Mouse (Mus musculus) lung, adult 18-20 months (tissue): ENCODE measurements at regions not wholly inside any gene's neighbourhood (a gene's known extent, or its start where the extent isn't known, plus 50 kb on each side); places are given as distances from the start of the nearest gene placed in this dataset.
A peak's percentile ranks its signal among the peaks of the same experiment; 100 is the strongest.

Experiments
- DNase-seq, 2 experiments: peaks; one replicate each; pipeline ENCODE4 v3.0.0; 2022; ENCODE audit warnings: mixed read lengths in 2 of 2

- peak; percentile 29 to 45 for DNase-seq
Observed at GRCm38 (mm10) chr15:62328305-62328881, 1405.6 kb upstream of the A1bg start.

GRCm38 (mm10) chr15:62327481-62327880 is 1404.7 kb upstream of the A1bg start:
- DNase-seq: no peak

DNA sequence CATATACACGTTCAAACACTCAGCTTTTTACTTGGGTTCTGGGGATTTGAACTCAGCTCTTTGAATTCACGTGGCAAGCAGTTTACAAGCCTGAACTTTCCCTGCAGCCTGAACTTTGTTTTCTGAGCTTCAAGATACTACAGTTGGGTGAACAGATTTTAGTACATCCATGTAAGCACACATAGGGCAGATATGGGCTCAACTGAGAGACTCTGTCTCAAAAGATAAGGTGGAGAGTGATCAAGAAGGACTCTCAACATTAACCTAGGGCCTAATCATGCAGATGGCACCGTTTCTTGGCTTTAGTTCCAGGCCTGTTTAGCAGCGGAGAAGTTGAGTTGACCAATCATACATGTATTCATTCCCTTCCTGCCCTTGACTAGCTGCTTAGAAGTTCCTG is 1403.7 kb upstream of the A1bg start:
- DNase-seq: no peak

DNA sequence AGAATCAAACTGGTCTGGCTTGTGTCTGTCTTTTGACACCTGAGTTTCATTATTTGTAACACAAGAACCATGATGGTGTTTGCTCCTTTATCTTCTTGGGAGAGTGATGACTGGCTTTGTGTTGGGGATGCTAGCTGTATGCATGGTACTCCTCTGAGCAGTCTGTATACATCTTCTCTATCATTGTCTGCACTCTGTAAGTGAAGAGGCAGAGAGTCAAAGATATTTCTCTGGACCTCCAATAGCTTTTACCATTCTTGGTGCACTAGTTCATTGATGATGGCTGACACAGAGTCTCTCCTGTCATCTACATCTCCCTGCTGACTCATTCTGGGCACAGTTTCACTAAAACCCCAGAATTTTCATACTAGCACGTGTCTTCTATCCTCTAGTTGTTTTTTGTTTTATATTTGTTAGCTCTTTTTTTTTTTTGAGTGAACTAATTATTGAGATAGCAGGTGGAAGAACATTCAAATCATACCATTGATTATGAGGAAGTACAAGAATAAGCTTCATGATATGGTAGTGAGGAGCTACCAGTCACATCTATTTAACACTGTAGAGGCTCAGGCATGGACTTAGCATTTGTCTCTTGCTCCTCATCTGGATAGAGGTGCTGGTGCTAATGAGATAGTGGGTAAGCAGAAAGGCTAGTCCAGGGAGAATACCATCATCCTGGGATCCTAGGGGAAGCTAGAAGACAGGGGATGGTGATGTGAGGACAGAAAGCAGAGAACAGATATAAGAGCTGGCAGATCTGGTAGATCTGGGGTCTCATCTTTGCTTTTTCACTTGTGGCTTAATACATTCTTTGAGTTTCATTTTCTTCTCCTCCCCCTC is 1402.9 kb upstream of the A1bg start:
- DNase-seq: no peak

- DNase-seq: no peak
Observed at GRCm38 (mm10) chr15:62320966-62321365, 1398.2 kb upstream of the A1bg start.

DNA sequence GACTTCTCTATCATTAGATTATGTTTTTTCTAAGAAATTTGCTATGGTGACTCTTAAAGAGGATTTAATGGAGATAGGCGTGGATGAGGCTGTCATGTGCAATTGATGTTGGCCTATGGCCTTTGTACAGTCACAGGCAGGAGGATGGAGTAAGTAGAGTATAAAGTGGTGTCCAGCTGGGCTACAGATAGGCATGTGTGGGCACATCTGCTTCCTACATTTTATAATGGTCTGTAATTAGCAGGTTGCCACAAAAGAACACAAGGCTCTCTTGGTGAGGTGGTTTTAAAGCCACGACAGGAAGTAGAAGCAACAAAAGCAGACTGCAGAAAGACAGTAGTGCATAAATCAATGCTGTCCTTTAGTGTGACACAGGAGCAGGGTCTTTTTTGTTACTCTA is 1391.6 kb upstream of the A1bg start:
- DNase-seq: no peak

GRCm38 (mm10) chr15:62302233-62302632 is 1379.4 kb upstream of the A1bg start:
- peak; percentile 9 to 43 for DNase-seq

GRCm38 (mm10) chr15:62301567-62301966 is 1378.8 kb upstream of the A1bg start:
- DNase-seq: no peak

GRCm38 (mm10) chr15:62297138-62297537 is 1374.3 kb upstream of the A1bg start:
- no peak for DNase-seq

DNA sequence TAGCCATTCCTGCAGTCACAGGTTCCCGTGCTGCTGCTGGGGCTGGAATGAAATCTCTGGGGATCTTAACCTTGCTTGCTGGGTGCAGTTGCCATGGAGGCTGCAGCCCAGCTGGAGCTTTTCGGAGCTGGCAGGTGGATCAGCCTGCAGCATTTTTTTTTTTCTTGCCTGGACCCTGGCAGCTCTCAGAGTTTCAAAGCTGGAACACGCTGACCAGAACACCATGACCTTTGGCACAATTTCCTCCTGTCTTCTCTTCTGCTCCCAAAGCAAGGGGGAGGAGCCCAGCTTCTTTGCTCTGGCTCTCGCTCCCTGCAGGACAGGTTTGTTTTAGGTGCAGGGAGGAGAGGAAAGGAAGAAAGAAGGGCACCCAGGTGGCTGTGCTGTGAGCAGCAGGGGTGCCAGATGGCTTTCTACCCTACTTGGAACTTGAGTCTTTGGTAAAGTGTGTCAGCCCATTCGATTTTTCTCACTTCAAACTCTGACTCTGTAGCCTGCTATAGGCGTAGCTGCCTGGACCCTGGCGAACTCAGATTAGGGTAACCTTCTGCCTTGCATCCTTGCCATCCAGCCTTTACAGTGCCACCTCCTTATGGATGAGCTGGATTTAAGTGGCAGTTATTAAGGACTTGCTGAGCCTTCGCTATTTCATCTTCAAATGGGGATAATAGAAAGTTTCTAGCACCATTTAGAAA is 1372.6 kb upstream of the A1bg start:
- peak; percentile 74 to 84 for DNase-seq

DNA sequence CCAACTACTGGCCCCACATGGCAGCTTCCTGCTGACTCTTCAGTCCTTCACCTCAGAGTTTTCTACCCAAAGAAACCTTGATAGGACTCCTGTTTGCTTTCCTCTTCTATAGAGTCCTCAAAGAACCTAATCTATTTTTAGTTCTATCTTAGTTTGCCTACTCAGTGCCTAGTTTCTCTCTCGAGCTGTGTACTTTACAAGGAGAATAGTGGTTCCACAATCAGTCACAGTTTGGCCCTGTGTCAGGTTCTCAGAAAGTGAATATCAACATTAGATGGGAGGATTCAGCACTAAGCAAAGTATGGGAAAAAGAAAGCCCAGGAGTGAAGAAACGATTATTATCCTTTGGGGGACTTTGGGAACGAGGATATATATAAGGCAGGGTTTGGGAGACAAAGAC is 1372.0 kb upstream of the A1bg start:
- peak; percentile 15 to 50 for DNase-seq

- no peak for DNase-seq
Observed at GRCm38 (mm10) chr15:62292876-62293275, 1370.1 kb upstream of the A1bg start.

- DNase-seq: no peak
Observed at GRCm38 (mm10) chr15:62290687-62291086, 1367.9 kb upstream of the A1bg start.

DNA sequence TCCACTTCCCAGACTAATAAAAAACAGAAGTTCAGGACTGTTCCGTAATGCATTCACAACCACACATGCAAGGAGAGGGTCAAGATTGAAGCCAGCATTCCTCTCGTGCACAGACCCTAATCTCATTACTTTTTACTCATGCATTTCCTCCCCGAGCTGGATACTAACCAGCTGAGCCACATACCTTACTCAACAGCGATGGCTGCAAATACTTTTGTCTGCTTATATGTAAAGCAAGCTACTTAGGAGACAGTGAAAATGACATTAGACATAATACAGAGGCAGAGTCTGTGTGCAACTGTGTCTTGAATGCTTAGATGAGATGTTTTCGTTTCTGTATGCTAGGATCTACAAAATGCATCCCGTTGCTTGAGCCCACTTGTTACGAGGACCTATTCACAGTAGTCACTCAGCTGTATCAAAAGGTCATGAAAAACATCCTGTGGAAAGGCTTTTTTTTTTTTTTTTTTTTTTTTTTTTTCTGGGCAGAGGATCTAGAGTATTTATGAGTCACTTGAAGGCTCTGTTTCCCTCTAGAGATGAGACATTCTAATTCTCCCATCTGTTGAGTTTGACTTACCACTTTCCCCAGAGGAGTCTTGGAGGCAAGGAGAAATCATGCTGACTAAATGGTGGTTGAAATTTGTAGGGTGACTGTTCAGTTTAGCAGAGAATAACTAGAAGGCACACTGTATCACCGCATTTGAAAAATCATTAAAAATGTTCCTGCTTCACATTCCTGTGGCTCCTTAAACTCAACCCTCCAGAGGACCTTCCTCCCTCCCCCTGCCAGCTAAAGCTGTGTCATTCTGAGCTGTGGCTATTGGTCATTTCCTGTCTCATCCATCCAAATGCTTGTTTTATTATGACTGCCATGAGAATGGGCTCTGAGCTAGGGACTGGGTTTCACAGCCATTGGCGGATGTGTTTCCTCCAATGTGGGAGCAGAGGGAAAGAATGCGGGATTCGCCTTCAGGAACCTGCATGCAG is 1364.1 kb upstream of the A1bg start:
- no peak for DNase-seq

DNA sequence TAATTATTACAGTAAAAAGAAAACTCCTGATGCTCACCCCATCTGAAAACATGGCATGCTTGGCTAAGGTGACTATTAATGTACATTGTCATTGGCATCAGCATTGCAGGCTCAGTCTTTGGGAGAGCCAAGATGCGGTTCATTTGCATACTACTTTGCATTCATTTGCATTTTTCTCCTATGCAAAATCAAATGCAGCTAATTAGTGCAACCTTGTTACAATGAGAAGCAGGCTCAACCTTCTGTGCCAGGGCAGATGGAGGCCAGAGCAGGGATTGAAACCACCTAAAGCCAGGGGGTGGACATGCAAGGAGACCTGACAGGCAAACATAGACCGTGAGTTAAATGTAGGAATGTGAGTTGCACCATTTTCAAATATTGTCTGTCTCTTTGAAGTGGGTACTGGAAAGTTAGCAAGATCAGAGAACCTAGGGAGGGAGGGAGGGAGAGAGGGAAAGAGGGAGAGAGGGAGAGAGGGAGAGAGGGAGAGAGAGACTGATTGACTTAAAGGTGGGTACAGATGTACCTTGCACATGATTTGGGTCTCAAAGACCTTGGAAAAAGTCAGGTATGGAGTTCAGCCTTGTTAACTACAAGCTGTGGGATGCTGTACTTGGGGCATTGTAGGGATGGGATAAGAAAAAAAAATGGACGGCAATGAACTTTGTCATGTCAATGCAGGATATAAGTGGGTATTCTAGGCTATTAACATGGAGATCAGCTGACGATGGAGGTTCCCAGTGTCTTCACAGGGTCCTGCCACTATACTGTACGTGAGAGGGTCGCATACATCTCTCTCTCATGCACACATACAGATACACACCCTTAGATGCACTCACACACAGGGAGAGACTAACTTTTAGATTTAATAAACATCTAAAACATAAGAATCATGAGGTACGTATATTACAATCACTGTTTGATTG is 1362.1 kb upstream of the A1bg start:
- DNase-seq: no peak

- no peak for DNase-seq
Observed at GRCm38 (mm10) chr15:62283661-62284429, 1361.0 kb upstream of the A1bg start.

- DNase-seq: no peak
Observed at GRCm38 (mm10) chr15:62282646-62283045, 1359.8 kb upstream of the A1bg start.

DNA sequence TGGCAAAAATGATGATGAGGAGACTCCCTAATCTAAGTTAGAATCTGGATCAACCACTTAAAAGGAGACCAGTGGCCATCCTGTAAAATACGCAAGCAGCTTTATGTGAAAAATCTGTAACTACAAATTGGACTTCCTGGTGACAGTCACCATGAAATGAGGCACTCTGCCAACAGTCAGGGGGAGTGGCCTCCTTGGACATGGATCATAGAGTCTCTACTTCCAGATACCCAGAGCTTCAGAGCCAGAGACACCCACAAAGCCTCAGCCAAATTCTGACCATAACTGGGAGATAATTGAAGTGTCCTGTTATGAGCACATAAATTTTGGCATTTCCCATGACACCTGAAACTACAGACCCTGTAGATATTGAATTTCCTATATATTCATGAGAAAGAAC is 1359.3 kb upstream of the A1bg start:
- DNase-seq: peak; percentile 21 to 26

GRCm38 (mm10) chr15:62279526-62279925 is 1356.7 kb upstream of the A1bg start:
- no peak for DNase-seq

- DNase-seq: no peak
Observed at GRCm38 (mm10) chr15:62274818-62275217, 1352.0 kb upstream of the A1bg start.
